Comparison of ENCODE assay signal across 8 mouse cellular contexts in genomic region chr15:103513621-103514031, GRCm38 (mm10). TPM values are rescaled to one million over a fixed set of nuclear protein-coding genes. Genes with fewer than 3 reads are reported as not detected.
DNase-seq lines count a peak whose midpoint lies in the region; ATAC-seq and TF ChIP-seq lines count a peak whose summit lies in the region.

No protein-coding gene starts in this region.

- H3K27ac ChIP-seq in heart, adult 2 months: peak overlapping the region; percentile 31; the same call in 1 of the 2 replicates
- no peak overlapping the region for H3K27ac ChIP-seq in heart, embryonic 16.5 days (ENCODE audit: low read length)
- no peak overlapping the region for H3K27ac ChIP-seq in liver, postnatal 0 days (ENCODE audit: low read depth)

- no peaks in the 10 kb centered on the region for H3K27me3 ChIP-seq in heart, adult 2 months (ENCODE audit: control insufficient read depth, insufficient read depth, low read length)
- no peaks in the 10 kb centered on the region for H3K27me3 ChIP-seq in heart, embryonic 16.5 days (ENCODE audit: control insufficient read depth, insufficient read depth, low read length)
- H3K27me3 ChIP-seq in liver, postnatal 0 days (ENCODE audit: insufficient read depth, low read length): 0 out of 2 replicates have a peak, but pooled peaks cover 7% of the 10 kb centered on the region

- no peak for TF ChIP-seq CTCF in heart, adult 2 months (IDR thresholded peaks at IDR 0.05)
- TF ChIP-seq CTCF in brain, embryonic 14.5 days (IDR thresholded peaks at IDR 0.05; ENCODE audit: borderline replicate concordance, extremely low read depth, insufficient read depth, insufficient read length): no peak
- TF ChIP-seq CTCF in liver, postnatal 0 days (IDR thresholded peaks at IDR 0.05; ENCODE audit: low read depth): no peak

- intact Hi-C loops in heart, adult 2 months (cut with DNase I): no loop called here

- no peaks in the 10 kb centered on the region for H3K79me2 ChIP-seq in heart, adult 2 months (replicated peaks; ENCODE audit: control insufficient read depth, insufficient read depth, low read length)

- no peaks in the 10 kb centered on the region for H3K4me1 ChIP-seq in heart, adult 2 months (ENCODE audit: control insufficient read depth, insufficient read depth, low read length)
- peaks cover 12% of the 10 kb centered on the region for H3K4me1 ChIP-seq in heart, embryonic 16.5 days (ENCODE audit: control insufficient read depth, insufficient read depth, low read length)
- no peaks in the 10 kb centered on the region for H3K4me1 ChIP-seq in liver, postnatal 0 days (ENCODE audit: insufficient read depth)

- H3K4me3 ChIP-seq in heart, adult 2 months: no peak overlapping the region
- H3K4me3 ChIP-seq in heart, embryonic 16.5 days (ENCODE audit: low read length): peak overlapping the region; percentile 55
- H3K4me3 ChIP-seq in liver, postnatal 0 days (ENCODE audit: low read depth, low read length): no peak overlapping the region

- H3K4me2 ChIP-seq in heart, embryonic 16.5 days (ENCODE audit: low read depth, low read length): peak overlapping the region; percentile 77
- H3K4me2 ChIP-seq in liver, postnatal 0 days (ENCODE audit: low read depth, low read length): peak overlapping the region; percentile 52

- 19% methylated on average over 7 of the region's 7 CpGs for WGBS in heart, adult 2 months
- WGBS in heart, embryonic 16.5 days: 11% methylated on average over 7 of the region's 7 CpGs
- WGBS in liver, postnatal 0 days (ENCODE audit: insufficient replicate concordance): 26% methylated on average over 7 of the region's 7 CpGs

- H3K9ac ChIP-seq in heart, adult 2 months (ENCODE audit: low read depth, low read length): no peak overlapping the region
- H3K9ac ChIP-seq in heart, embryonic 16.5 days (ENCODE audit: low read length): no peak overlapping the region
- H3K9ac ChIP-seq in liver, postnatal 0 days (replicated peaks): no peak overlapping the region

- H3K36me3 ChIP-seq in heart, adult 2 months (ENCODE audit: control insufficient read depth, insufficient read depth, low read length): no peaks in the 10 kb centered on the region
- no peaks in the 10 kb centered on the region for H3K36me3 ChIP-seq in heart, embryonic 16.5 days (ENCODE audit: control insufficient read depth, insufficient read depth)
- no peaks in the 10 kb centered on the region for H3K36me3 ChIP-seq in liver, postnatal 0 days (replicated peaks; ENCODE audit: insufficient read depth, low read length)

- ATAC-seq in heart, embryonic 16.5 days (replicated peaks; ENCODE audit: extremely low read depth, insufficient read depth, low FRiP score): peak; percentile 24; the same call in 1 of the 2 replicates
- ATAC-seq in liver, postnatal 0 days: no peak

- TF ChIP-seq POLR2A in heart, adult 2 months (IDR thresholded peaks at IDR 0.05; ENCODE audit: insufficient read depth, low read depth, low read length): no peak
- no peak for TF ChIP-seq POLR2A in brain, embryonic 14.5 days (IDR thresholded peaks at IDR 0.05; ENCODE audit: borderline replicate concordance, extremely low read depth, insufficient read depth, insufficient read length, poor library complexity, severe bottlenecking)

- DNase-seq in heart, adult 2 months: no peak
- no peak for DNase-seq in heart, adult 8-10 months (ENCODE audit: low spot score)
- peak; percentile 77 for DNase-seq in brain, embryonic 14.5 days (ENCODE audit: low read depth)
- no peak for DNase-seq in liver, postnatal 0 days
- no peak for DNase-seq in embryo, embryonic 10 days (ENCODE audit: low spot score)
- no peak for DNase-seq in layer of hippocampus, postnatal 14 days (ENCODE audit: low spot score in 2 of 2)
- DNase-seq in embryo, embryonic 9.5 days (ENCODE audit: extremely low spot score): no peak

- no peak for TF ChIP-seq EP300 in heart, adult 2 months (IDR thresholded peaks at IDR 0.05; ENCODE audit: insufficient read depth, low read depth, low read length)
- TF ChIP-seq EP300 in liver, postnatal 0 days (IDR thresholded peaks at IDR 0.05; ENCODE audit: low read depth): no peak

- H3K9me3 ChIP-seq in heart, embryonic 16.5 days (replicated peaks; ENCODE audit: control insufficient read depth, low read length): no peaks in the 10 kb centered on the region
- H3K9me3 ChIP-seq in liver, postnatal 0 days (ENCODE audit: low read length): no peaks in the 10 kb centered on the region

RNA-seq across cellular contexts. Expression of gene Pde1b, which starts 10.8 kb away (rescaled TPM):
- 1 to 10 TPM in 1 of 2 experiments, under 1 TPM in 1; 0.99 to 1.0 TPM for total RNA-seq in heart, adult 2 months (2021)
- 2.2 and 2.8 TPM in 2 replicates for polyA plus RNA-seq in heart, adult 2 months (2012; rRNA removed)
- 1 to 10 TPM in 3 of 4 experiments, under 1 TPM in 1; 0.79 to 2.5 (median 1.2) TPM for total RNA-seq in heart, adult 8-10 months (2022)
- 92.4 and 94.5 TPM in 2 replicates for polyA plus RNA-seq in brain, embryonic 14.5 days (2012; rRNA removed)
- polyA plus RNA-seq in heart, embryonic 16.5 days (2015; fragmentation: Nextera tagmentation; extraction: Ambion mirVana): 2.4 and 2.8 TPM in 2 replicates
- polyA plus RNA-seq in liver, postnatal 0 days (2015; fragmentation: Nextera tagmentation; extraction: Ambion mirVana): 0.24 and 0.62 TPM in 2 replicates
- total RNA-seq in layer of hippocampus, postnatal 14 days (2021): 10 to 100 TPM; 55.7 to 63.7 TPM

RNA-seq across cellular contexts. Expression of gene Ppp1r1a, which starts 24.2 kb away (rescaled TPM):
- 10 to 100 TPM in 1 of 2 experiments, 1 to 10 TPM in 1; 9.0 to 11.6 TPM for total RNA-seq in heart, adult 2 months (2021)
- 3.2 and 5.7 TPM in 2 replicates for polyA plus RNA-seq in heart, adult 2 months (2012; rRNA removed)
- 10 to 100 TPM in 2 of 4 experiments, 1 to 10 TPM in 2; 8.7 to 15.2 (median 12.4) TPM for total RNA-seq in heart, adult 8-10 months (2022)
- polyA plus RNA-seq in brain, embryonic 14.5 days (2012; rRNA removed): 63.5 and 68.4 TPM in 2 replicates
- polyA plus RNA-seq in heart, embryonic 16.5 days (2015; fragmentation: Nextera tagmentation; extraction: Ambion mirVana): 52.7 and 58.6 TPM in 2 replicates
- polyA plus RNA-seq in liver, postnatal 0 days (2015; fragmentation: Nextera tagmentation; extraction: Ambion mirVana): 3.5 and 4.4 TPM in 2 replicates
- 100 to 1,000 TPM; 121 to 126 TPM for total RNA-seq in layer of hippocampus, postnatal 14 days (2021)

RNA-seq across cellular contexts. Expression of gene Glycam1, which starts 51.3 kb away (rescaled TPM):
- total RNA-seq in heart, adult 2 months (2021): not detected
- polyA plus RNA-seq in heart, adult 2 months (2012; rRNA removed): not detected in 2 replicates
- not detected for total RNA-seq in heart, adult 8-10 months (2022)
- polyA plus RNA-seq in brain, embryonic 14.5 days (2012; rRNA removed): not detected in 2 replicates
- not detected in 2 replicates for polyA plus RNA-seq in heart, embryonic 16.5 days (2015; fragmentation: Nextera tagmentation; extraction: Ambion mirVana)
- polyA plus RNA-seq in liver, postnatal 0 days (2015; fragmentation: Nextera tagmentation; extraction: Ambion mirVana): not detected in 2 replicates
- 1 to 10 TPM; 1.9 to 2.7 TPM for total RNA-seq in layer of hippocampus, postnatal 14 days (2021)

Comparison
In these comparisons a context has a peak if more than half of its experiments do, and no peak if none do; other contexts are left out.
1. RNA of gene Pde1b, which starts 10.8 kb away (polyA plus RNA-seq): 92.4 to 94.5 TPM in brain, embryonic 14.5 days; 2.4 to 2.8 TPM in heart, embryonic 16.5 days, 2.2 to 2.8 TPM in heart, adult 2 months and 0.24 to 0.62 TPM in liver, postnatal 0 days; every median in the first group is over 10 times any median in the second.